Mouse (Mus musculus) heart, postnatal 10 days (tissue): Measurements from ENCODE around the gene Snrpd2. TPM values are rescaled to one million over a fixed set of nuclear protein-coding genes. Genes with fewer than 3 reads are reported as not detected.

ENCODE experiments used
- DNase-seq, 2 experiments: peaks; one replicate each; pipeline ENCODE4 v3.0.0; 2021
- intact Hi-C: fragments of 180-260 bp; cut with DNase I; formaldehyde crosslinking; loops from one replicate; pipeline ENCODE4 v1.15.1; 2025
- microRNA-seq, 2 experiments: library from miRNA; unstranded; fragments of <30 nt; microRNA quantifications; one replicate each; pipeline ENCODE4 v1.2.0; 2022
- total RNA-seq, 2 experiments: library from RNA; stranded (reverse); gene quantifications; 2 replicates each; pipeline ENCODE4 v1.2.3; 2021

The Snrpd2 gene
- total RNA-seq, 2 experiments from 2014 or later = 77.1 to 81.0 TPM

- intact Hi-C loops = loop anchor here (5.0 kb wide), 3 partner anchors 106 to 166 kb away; partner anchors contain the start of genes Ercc1, Ppm1n and Rtn2
- DNase-seq = no peak
These were observed 26.4 kb downstream of the Snrpd2 start, which contains the start of gene Eml2 for GRCm38 (mm10) chr7:19175708-19176515. Gene Eml2 (plus strand): TSS chr7:19176421.

GRCm38 (mm10) chr7:19176516-19176947 is 27.0 kb downstream of the Snrpd2 start:
- DNase-seq = no peak
- intact Hi-C loops = loop anchor here (5.0 kb wide), 3 partner anchors 106 to 166 kb away; partner anchors contain the start of genes Ercc1, Ppm1n and Rtn2

GRCm38 (mm10) chr7:19177216-19177615 is 27.7 kb downstream of the Snrpd2 start:
- intact Hi-C loops = loop anchor here (5.0 kb wide), 3 partner anchors 105 to 165 kb away; partner anchors contain the start of genes Ercc1, Ppm1n and Rtn2
- no peak for DNase-seq

DNA sequence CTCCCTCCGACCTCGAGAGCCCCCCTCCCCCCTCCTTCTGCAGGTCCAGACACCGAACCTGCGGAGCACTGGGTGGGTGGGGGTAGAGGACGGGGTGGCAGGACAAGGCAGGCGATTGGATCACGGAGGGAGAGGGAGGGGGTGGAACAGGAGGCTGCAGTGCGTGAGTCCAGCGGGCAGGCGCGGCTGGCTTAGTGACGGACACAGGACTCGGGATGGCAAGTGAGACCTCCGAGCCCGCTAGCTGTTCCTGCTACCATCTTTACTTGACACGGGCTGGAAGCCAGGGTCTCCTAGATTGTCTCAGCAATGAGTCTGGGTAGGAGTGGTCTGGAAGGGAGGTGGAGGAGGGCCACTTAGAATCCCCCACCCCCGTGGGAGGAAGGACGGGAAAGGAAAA is 28.5 kb downstream of the Snrpd2 start:
- intact Hi-C loops = loop anchor here (1.0 to 5.0 kb wide), 5 partner anchors 19 to 164 kb away; partner anchors contain the start of genes Ercc1, Ppm1n and Rtn2
- DNase-seq = no peak

GRCm38 (mm10) chr7:19178443-19179092 is 29.0 kb downstream of the Snrpd2 start:
- intact Hi-C loops = loop anchor here (1.0 to 5.0 kb wide), 5 partner anchors 18 to 164 kb away; partner anchors contain the start of genes Ercc1, Ppm1n and Rtn2
- DNase-seq = peak; percentile 76 to 84

- intact Hi-C loops = loop anchor here (2.0 to 5.0 kb wide), 4 partner anchors 18 to 163 kb away; partner anchors contain the start of genes Ercc1, Ppm1n and Rtn2
- peak; percentile 72 for DNase-seq
These were observed 29.7 kb downstream of the Snrpd2 start for GRCm38 (mm10) chr7:19179173-19179572.

GRCm38 (mm10) chr7:19179936-19180335 is 30.4 kb downstream of the Snrpd2 start:
- intact Hi-C loops = loop anchor here (2.0 to 5.0 kb wide), 4 partner anchors 17 to 162 kb away; partner anchors contain the start of genes Ercc1, Ppm1n and Rtn2
- no peak for DNase-seq

DNA sequence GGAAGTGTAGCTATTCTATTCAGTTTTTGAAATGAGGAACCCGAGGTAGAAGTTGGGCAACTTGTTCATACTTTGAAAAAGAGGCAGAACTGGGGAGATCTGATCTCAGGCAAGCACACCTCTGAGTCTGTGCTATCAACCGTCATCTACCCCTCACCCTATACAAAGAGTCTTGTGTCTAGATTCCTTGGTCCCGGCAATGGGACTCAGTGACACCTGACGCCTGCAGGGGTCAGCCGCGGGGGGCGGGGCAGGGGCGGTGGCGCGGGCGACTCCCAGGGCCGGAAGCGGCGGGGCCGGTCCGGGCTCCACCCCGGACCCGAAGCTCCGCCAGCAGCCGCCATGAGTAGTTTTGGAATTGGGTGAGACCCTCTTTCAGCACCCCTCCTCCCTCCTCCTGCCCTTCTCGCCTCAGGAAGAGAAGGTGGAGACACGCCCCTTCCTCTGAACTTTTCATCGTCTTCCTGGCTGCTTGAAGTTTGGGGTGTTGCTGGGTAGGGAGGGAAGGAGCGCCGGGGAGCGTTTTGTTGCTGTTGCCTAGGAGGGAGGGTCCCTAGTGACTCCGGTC is 31.4 kb downstream of the Snrpd2 start:
- intact Hi-C loops = no loop called here
- DNase-seq = peak; percentile 52 to 63

DNA sequence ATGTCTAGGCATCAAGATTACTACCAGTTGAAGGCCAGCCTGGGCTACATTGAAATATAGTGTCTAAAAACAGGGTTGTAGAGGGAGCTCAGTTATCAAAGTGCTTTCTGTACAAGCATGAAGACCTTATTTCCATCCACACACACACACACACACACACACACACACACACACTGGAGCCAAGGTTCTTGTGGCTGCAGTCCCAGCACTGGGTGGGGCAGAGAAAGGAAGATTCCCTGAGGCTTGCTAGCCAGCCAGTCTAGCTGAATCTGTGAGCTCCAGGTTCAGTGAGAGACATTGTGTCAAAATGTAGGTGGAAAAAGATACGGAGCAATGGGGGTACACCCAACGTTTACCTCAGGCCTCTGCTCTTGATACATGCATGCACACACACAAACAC is 34.7 kb downstream of the Snrpd2 start:
- intact Hi-C loops = no loop called here
- DNase-seq = peak; percentile 53 to 58

DNA sequence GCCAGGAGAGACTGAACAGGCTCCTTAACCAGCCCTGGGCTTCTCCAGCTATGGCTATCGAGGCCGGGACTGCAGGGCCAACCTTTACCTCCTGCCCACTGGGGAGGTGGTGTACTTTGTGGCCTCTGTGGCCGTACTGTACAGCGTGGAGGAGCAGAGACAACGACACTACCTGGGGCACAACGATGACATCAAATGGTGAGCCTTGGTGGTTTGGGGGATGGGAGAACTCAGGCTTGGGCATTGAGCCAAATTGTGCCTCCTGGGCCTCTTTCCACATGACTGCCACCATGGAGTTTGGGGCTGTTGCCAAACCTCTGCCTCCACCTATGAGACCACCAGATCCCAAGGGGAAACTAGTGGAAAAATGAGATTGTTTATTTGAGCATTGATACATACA is 35.2 kb downstream of the Snrpd2 start:
- intact Hi-C loops = no loop called here
- peak in 1 of 2 experiments; percentile 45 for DNase-seq

DNA sequence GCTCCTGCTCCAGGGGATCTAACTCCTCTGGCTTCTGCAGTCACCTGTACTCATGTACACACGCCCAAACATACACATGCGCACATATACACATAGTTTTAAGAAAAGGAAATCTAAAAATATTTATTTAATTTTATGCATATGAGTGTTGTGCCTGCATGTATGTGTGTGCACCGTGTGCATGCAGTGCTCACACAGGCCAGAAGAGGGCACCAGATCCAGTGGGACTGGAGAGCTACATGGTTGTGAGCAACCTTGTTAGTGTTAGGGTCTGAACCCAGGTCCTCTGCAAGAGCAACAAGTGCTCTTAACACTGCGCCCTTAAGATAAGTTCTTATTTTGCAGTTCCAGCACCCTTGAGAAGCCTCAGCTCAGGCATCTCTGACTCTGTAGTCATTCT is 45.2 kb downstream of the Snrpd2 start:
- intact Hi-C loops = no loop called here
- no peak for DNase-seq

DNA sequence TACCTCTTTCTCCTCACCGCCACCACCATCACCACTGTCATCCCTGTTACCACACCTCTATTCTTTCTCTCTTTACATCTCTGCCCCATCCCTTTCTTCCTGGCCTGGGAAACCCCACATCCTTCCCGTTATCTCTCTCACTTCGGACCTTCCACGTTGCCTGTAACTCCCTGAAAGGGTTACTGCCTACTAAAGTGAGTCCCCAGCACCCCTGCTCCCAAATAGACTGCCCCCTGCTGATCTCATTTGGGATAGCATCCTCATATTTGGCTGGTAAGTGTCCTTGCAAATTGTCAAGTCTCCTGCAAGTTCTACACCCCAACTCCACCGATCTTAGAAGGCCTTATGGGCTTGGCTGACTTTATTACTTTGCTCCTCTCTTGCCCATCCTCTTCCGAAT is 47.2 kb downstream of the Snrpd2 start:
- DNase-seq = peak; percentile 34 to 67
- intact Hi-C loops = loop anchor here (2.0 kb wide), 1 partner anchor 18 kb away; no protein-coding TSS in a partner anchor

DNA sequence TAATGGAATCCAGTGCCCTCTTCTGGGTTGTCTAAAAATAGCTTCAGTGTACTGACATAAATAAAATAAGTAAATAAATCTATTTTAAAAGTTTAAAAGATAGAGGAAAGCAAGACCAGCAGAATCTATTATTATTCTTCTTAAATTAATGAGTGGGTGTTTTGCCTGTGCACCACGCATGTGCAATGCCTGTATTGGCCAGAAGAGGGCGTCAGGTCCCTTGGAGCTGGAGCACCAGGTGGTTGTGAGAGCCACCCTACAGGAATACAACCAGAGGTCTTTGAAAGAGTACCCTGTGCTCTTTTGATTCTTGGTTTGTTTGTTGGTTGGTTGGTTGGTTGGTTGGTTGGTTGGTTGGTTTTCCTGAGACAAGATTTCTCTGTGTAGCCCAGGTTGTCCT is 48.5 kb downstream of the Snrpd2 start:
- intact Hi-C loops = loop anchor here (2.0 kb wide), 1 partner anchor 19 kb away; no protein-coding TSS in a partner anchor
- DNase-seq = no peak

GRCm38 (mm10) chr7:19201660-19202059 is 52.1 kb downstream of the Snrpd2 start:
- intact Hi-C loops = no loop called here
- no peak for DNase-seq

GRCm38 (mm10) chr7:19202065-19202850 is 52.7 kb downstream of the Snrpd2 start:
- DNase-seq = no peak

More at GRCm38 (mm10) chr7:19202065-19202850, 52.7 kb downstream of the Snrpd2 start:
- intact Hi-C loops = no loop called here

Small RNA genes within 50 kb of the gene (microRNA-seq; reads per million reads assigned to microRNA genes)
- gene Mir330 = 314 to 481 reads per million in 2 experiments

Other genes with a start within 250 kb of the Snrpd2 start
- 10 to 100 TPM in 1 of 2 experiments, 1 to 10 TPM in 1; 9.5 to 11.5 TPM for gene Ccdc61, start 239.3 kb upstream of the Snrpd2 start, total RNA-seq
- 10 to 100 TPM in 1 of 2 experiments, 1 to 10 TPM in 1; 9.9 to 10.1 TPM for gene Nova2, start 223.8 kb upstream of the Snrpd2 start, total RNA-seq
- gene Nanos2, start 162.3 kb upstream of the Snrpd2 start, total RNA-seq = not detected
- 1 to 10 TPM; 1.7 to 2.4 TPM for gene Mypop, start 158.5 kb upstream of the Snrpd2 start, total RNA-seq
- 10 to 100 TPM; 24.5 to 29.5 TPM for gene Irf2bp1, start 145.7 kb upstream of the Snrpd2 start, total RNA-seq
- not detected for gene Foxa3, start 126.2 kb upstream of the Snrpd2 start, total RNA-seq
- gene Sympk, start 125.3 kb upstream of the Snrpd2 start, total RNA-seq = 10 to 100 TPM; 58.3 to 60.9 TPM
- not detected for gene Rsph6a, start 95.0 kb upstream of the Snrpd2 start, total RNA-seq
- gene Dmwd, start 73.5 kb upstream of the Snrpd2 start, total RNA-seq = 10 to 100 TPM; 48.4 to 50.7 TPM
- 100 to 1,000 TPM; 288 to 299 TPM for gene Dmpk, start 65.9 kb upstream of the Snrpd2 start, total RNA-seq
- gene Six5, start 55.1 kb upstream of the Snrpd2 start, total RNA-seq = 10 to 100 TPM in 1 of 2 experiments, 1 to 10 TPM in 1; 7.9 to 11.2 TPM
- gene Gm4969, start 31.4 kb upstream of the Snrpd2 start, total RNA-seq = under 1 TPM; 0.07 to 0.19 TPM
- 1 to 10 TPM; 5.5 to 7.6 TPM for gene Fbxo46, start 29.9 kb upstream of the Snrpd2 start, total RNA-seq
- 1 to 10 TPM; 6.4 to 8.2 TPM for gene Qpctl, start 431 bp upstream of the Snrpd2 start, total RNA-seq
- under 1 TPM; 0.50 to 0.69 TPM for gene Gipr, start 16.4 kb downstream of the Snrpd2 start, total RNA-seq
- 10 to 100 TPM; 47.8 to 56.5 TPM for gene Eml2, start 26.7 kb downstream of the Snrpd2 start, total RNA-seq
- gene Gpr4, start 62.8 kb downstream of the Snrpd2 start, total RNA-seq = 10 to 100 TPM; 11.4 to 11.8 TPM
- 10 to 100 TPM; 53.4 to 57.7 TPM for gene Opa3, start 78.6 kb downstream of the Snrpd2 start, total RNA-seq
- 10 to 100 TPM; 84.0 to 98.6 TPM for gene Vasp, start 122.1 kb downstream of the Snrpd2 start, total RNA-seq
- gene Ppm1n, start 130.3 kb downstream of the Snrpd2 start, total RNA-seq = under 1 TPM in 1 of 2 experiments, not detected in 1; 0.67 TPM
- 10 to 100 TPM; 67.9 to 82.8 TPM for gene Rtn2, start 132.9 kb downstream of the Snrpd2 start, total RNA-seq
- gene Fosb, start 160.3 kb downstream of the Snrpd2 start, total RNA-seq = under 1 TPM; 0.48 to 0.60 TPM
- gene Ercc1, start 195.1 kb downstream of the Snrpd2 start, total RNA-seq = 10 to 100 TPM; 40.1 to 43.2 TPM
- 10 to 100 TPM in 1 of 2 experiments, 1 to 10 TPM in 1; 8.2 to 11.0 TPM for gene Cd3eap, start 209.8 kb downstream of the Snrpd2 start, total RNA-seq
- gene Ppp1r13l, start 210.0 kb downstream of the Snrpd2 start, total RNA-seq = 10 to 100 TPM; 23.1 to 40.1 TPM
- gene Ercc2, start 232.3 kb downstream of the Snrpd2 start, total RNA-seq = 10 to 100 TPM; 10.3 to 12.3 TPM